Mouse (Mus musculus) 416B (cell line): ENCODE results near the gene Pitpnc1.

Experiments
- DNase-seq: peaks from one replicate; pipeline ENCODE4 v3.0.0; 2011; ENCODE audit warnings: low read depth

The Pitpnc1 gene

GRCm38 (mm10) chr11:107233252-107233890 is 237.1 kb downstream of the Pitpnc1 start:
- DNase-seq = no peak

GRCm38 (mm10) chr11:107230128-107230527 is 240.4 kb downstream of the Pitpnc1 start:
- no peak for DNase-seq

GRCm38 (mm10) chr11:107226431-107226830 is 244.1 kb downstream of the Pitpnc1 start:
- no peak for DNase-seq

- peak; percentile 28 for DNase-seq
Observed at GRCm38 (mm10) chr11:107226013-107226412, 244.5 kb downstream of the Pitpnc1 start.

GRCm38 (mm10) chr11:107225301-107225700 is 245.2 kb downstream of the Pitpnc1 start:
- no peak for DNase-seq

GRCm38 (mm10) chr11:107223667-107224214 is 246.8 kb downstream of the Pitpnc1 start:
- no peak for DNase-seq

- DNase-seq = no peak
Observed at GRCm38 (mm10) chr11:107223169-107223561, 247.3 kb downstream of the Pitpnc1 start.

- DNase-seq = no peak
Observed at GRCm38 (mm10) chr11:107222531-107223168, 247.8 kb downstream of the Pitpnc1 start.

- no peak for DNase-seq
Observed at GRCm38 (mm10) chr11:107215111-107215510, 255.4 kb downstream of the Pitpnc1 start.

GRCm38 (mm10) chr11:107213745-107214144 is 256.8 kb downstream of the Pitpnc1 start:
- DNase-seq = peak; percentile 82

- DNase-seq = no peak
Observed at GRCm38 (mm10) chr11:107209818-107210217, 260.7 kb downstream of the Pitpnc1 start.

- no peak for DNase-seq
Observed at GRCm38 (mm10) chr11:107201773-107202172, 268.7 kb downstream of the Pitpnc1 start.

GRCm38 (mm10) chr11:107199281-107199680 is 271.2 kb downstream of the Pitpnc1 start:
- DNase-seq = peak; percentile 35

GRCm38 (mm10) chr11:107195334-107195733 is 275.2 kb downstream of the Pitpnc1 start:
- no peak for DNase-seq

GRCm38 (mm10) chr11:107190376-107190775 is 280.1 kb downstream of the Pitpnc1 start:
- DNase-seq = no peak

- DNase-seq = peak; percentile 99
Observed at GRCm38 (mm10) chr11:107188565-107189552, 281.6 kb downstream of the Pitpnc1 start, which contains the start of gene Nol11. TSS of gene Nol11 (minus strand) at chr11:107189381.

GRCm38 (mm10) chr11:107183777-107184176 is 286.7 kb downstream of the Pitpnc1 start:
- DNase-seq = no peak

GRCm38 (mm10) chr11:107161215-107161614 is 309.3 kb downstream of the Pitpnc1 start:
- DNase-seq = peak; percentile 31

- peak; percentile 66 for DNase-seq
Observed at GRCm38 (mm10) chr11:107159034-107159433, 311.5 kb downstream of the Pitpnc1 start.
